Mouse (Mus musculus): ENCODE results near the gene Anapc2. TPM values are rescaled to one million over a fixed set of nuclear protein-coding genes. Genes with fewer than 3 reads are reported as not detected.

Gene Anapc2
- polyA plus RNA-seq, 1 experiment from 2014 or later, result 71.3 TPM

DNA sequence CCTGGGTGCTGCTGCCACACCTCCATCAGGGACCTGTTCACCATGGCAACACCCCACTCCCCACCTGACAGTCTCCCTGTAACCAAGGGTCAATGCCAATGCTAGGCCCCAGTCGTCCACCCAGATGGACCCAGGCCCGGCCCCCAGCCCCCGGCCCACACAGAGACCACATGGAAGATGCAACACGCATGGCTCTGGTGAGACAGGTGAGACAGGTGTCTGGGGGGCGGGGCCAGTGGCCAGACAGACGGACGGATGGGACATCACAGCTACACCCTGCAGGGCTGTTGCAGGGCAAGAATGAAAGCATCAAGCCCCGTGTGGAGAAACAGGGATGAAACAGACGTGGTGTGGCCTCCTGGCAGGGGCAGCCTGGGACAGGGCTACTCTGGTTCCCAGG is 21.4 kb downstream of the Anapc2 start:
- WGBS, result 66% methylated on average over 9 of the region's 9 CpGs
- Histone ChIP-seq H3K27ac (replicated peaks in 1 of 2; ENCODE audit: control insufficient read depth in 1 of 2, insufficient read depth in 1 of 2, low read depth in 2 of 2, low read length in 2 of 2) (no peak overlapping the region), H3K36me3 (ENCODE audit: control insufficient read depth, insufficient read depth, low read length) (no peaks in the 10 kb centered on the region), H3K9ac (ENCODE audit: low read length) (no peak overlapping the region), H3K27me3 (ENCODE audit: control insufficient read depth, insufficient read depth, low read length) (peaks cover 88% of the 10 kb centered on the region), H3K4me3 (ENCODE audit: control insufficient read depth in 1 of 2, insufficient read depth in 1 of 2, low read depth in 1 of 2, low read length in 2 of 2) (no peak overlapping the region), H3K4me1 (ENCODE audit: control insufficient read depth in 2 of 2, insufficient read depth in 2 of 2, low read length in 2 of 2) (peaks cover 0 to 16% of the 10 kb centered on the region in 2 experiments; a peak in 3 of 4 replicates), H3K4me2 (ENCODE audit: low read length) (no peak overlapping the region), H3K9me3 (ENCODE audit: control insufficient read depth, low read length) (no peaks in the 10 kb centered on the region)
- no peak for ATAC-seq (ENCODE audit: insufficient number of reproducible peaks, insufficient read depth, low FRiP score, low read depth)

DNA sequence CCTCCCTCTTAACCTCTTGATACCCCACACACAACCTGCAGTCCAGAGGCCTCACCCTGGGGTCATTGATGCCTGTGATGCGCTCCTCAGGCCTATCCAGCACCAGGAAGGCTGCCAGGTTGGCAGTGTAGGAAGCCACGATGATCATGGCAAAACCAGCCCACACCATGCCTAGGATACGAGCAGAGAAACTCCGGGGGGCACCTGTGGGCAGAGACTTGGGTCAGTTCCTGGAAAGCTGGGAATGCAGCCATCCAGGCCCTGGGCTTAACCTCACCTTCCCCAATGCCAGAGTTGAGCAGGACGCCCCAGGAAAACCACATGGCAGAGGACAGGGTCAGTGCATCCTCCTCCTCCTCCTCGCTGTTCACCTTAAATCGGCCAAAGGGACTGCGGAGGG is 24.8 kb downstream of the Anapc2 start:
- H3K9me3 ChIP-seq (ENCODE audit: control insufficient read depth, low read length), result no peaks in the 10 kb centered on the region
- no peaks in the 10 kb centered on the region for H3K36me3 ChIP-seq (ENCODE audit: control insufficient read depth, insufficient read depth, low read length)
- ATAC-seq (ENCODE audit: insufficient number of reproducible peaks, insufficient read depth, low FRiP score, low read depth), result no peak
- no peak overlapping the region for H3K27ac ChIP-seq (replicated peaks in 1 of 2; ENCODE audit: control insufficient read depth in 1 of 2, insufficient read depth in 1 of 2, low read depth in 2 of 2, low read length in 2 of 2)
- 67% methylated on average over 8 of the region's 8 CpGs for WGBS
- H3K4me1 ChIP-seq (ENCODE audit: control insufficient read depth in 2 of 2, insufficient read depth in 2 of 2, low read length in 2 of 2), result peaks cover 0 to 6% of the 10 kb centered on the region in 2 experiments; a peak in 3 of 4 replicates
- no peak overlapping the region for H3K9ac ChIP-seq (ENCODE audit: low read length)
- H3K4me2 ChIP-seq (ENCODE audit: low read length), result no peak overlapping the region
- H3K27me3 ChIP-seq (ENCODE audit: control insufficient read depth, insufficient read depth, low read length), result peaks cover 54% of the 10 kb centered on the region
- H3K4me3 ChIP-seq (ENCODE audit: control insufficient read depth in 1 of 2, insufficient read depth in 1 of 2, low read depth in 1 of 2, low read length in 2 of 2), result no peak overlapping the region

DNA sequence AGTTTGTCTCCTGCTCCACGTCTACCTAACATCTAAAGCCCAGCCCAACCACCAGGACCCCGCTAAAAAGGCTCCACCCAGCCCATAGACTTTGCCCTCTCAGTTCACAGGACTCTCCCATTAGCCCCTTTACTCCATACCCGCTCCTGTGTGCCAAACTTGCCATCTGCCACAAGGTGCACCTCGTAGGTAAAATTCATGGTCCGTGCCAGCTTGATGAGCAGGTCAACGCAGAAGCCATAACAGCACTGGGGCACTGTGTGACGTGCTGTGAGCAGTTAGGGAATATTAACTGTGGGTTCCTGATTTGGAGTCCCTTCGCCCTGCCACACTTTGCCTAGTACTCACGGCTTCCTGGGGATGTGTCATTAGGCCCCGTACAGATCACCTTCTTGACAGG is 25.8 kb downstream of the Anapc2 start:
- Histone ChIP-seq H3K27me3 (ENCODE audit: control insufficient read depth, insufficient read depth, low read length) (peaks cover 49% of the 10 kb centered on the region), H3K9ac (ENCODE audit: low read length) (no peak overlapping the region), H3K4me2 (ENCODE audit: low read length) (no peak overlapping the region), H3K36me3 (ENCODE audit: control insufficient read depth, insufficient read depth, low read length) (no peaks in the 10 kb centered on the region), H3K27ac (replicated peaks in 1 of 2; ENCODE audit: control insufficient read depth in 1 of 2, insufficient read depth in 1 of 2, low read depth in 2 of 2, low read length in 2 of 2) (no peak overlapping the region), H3K9me3 (ENCODE audit: control insufficient read depth, low read length) (no peaks in the 10 kb centered on the region), H3K4me1 (ENCODE audit: control insufficient read depth in 2 of 2, insufficient read depth in 2 of 2, low read length in 2 of 2) (no peaks in the 10 kb centered on the region), H3K4me3 (ENCODE audit: control insufficient read depth in 1 of 2, insufficient read depth in 1 of 2, low read depth in 1 of 2, low read length in 2 of 2) (no peak overlapping the region)
- 72% methylated on average over 10 of the region's 10 CpGs for WGBS
- ATAC-seq (ENCODE audit: insufficient number of reproducible peaks, insufficient read depth, low FRiP score, low read depth), result no peak

DNA sequence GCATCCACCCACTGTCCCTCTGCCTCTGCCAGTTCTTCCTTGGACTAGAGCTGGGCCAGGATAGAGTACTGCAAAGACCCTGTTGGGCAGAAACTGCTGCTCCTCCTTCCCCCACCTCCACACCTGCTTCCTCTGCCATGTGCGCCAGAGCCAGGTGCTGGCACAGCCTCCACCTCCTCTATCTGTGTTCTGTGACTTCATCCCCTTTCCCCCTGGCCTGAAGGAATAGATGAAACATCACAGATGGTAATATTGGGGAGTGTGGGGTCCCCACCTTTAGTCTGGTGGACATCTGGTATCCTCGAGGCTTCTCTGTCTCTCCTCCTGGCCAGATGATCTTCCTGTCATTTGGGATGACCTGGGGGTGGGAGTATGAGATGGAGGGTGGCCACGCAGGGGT is 31.2 kb downstream of the Anapc2 start:
- Histone ChIP-seq H3K4me2 (ENCODE audit: low read length) (no peak overlapping the region), H3K4me1 (ENCODE audit: control insufficient read depth in 2 of 2, insufficient read depth in 2 of 2, low read length in 2 of 2) (peaks cover 4 to 5% of the 10 kb centered on the region in 2 experiments; a peak in 1 of 4 replicates), H3K9me3 (ENCODE audit: control insufficient read depth, low read length) (no peaks in the 10 kb centered on the region), H3K36me3 (ENCODE audit: control insufficient read depth, insufficient read depth, low read length) (no peaks in the 10 kb centered on the region), H3K27ac (replicated peaks in 1 of 2; ENCODE audit: control insufficient read depth in 1 of 2, insufficient read depth in 1 of 2, low read depth in 2 of 2, low read length in 2 of 2) (no peak overlapping the region), H3K9ac (ENCODE audit: low read length) (no peak overlapping the region), H3K4me3 (ENCODE audit: control insufficient read depth in 1 of 2, insufficient read depth in 1 of 2, low read depth in 1 of 2, low read length in 2 of 2) (no peak overlapping the region), H3K27me3 (ENCODE audit: control insufficient read depth, insufficient read depth, low read length) (peaks cover 58% of the 10 kb centered on the region)
- no peak for ATAC-seq (ENCODE audit: insufficient number of reproducible peaks, insufficient read depth, low FRiP score, low read depth)
- 59% methylated on average over 3 of the region's 3 CpGs for WGBS

DNA sequence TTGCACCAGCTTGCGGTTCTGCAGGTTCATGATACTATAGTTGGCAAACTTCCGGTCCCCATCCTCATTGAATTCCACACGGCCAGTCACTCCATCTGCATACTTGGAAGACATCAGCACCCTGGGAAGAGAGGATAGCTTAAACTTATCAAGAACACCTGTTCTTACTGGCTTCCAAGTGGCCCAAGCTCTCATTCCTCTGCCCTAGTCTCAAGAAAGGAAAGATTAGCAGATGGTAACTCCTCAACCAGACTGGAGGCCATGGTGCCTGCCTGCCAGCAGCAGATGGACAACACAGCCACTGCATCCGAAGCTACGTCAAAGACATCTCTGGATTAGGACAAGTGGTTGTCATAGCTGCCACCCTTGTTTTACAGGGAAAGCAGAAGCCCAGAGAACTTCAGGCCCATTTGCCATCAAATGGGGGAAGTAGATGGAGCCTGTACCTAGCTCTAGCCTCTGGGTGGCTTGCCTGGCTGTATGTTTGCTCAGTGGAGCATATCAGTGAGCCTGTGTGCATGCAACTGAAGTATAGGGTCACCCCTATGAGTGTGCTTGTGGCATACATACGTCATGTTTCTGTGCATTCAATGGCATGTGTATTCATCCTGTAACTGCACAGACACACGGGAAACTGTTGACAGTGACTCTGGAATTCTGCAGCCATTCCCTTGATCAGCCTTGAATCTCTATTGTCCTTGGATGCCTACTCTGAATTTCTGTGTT is 31.8 kb downstream of the Anapc2 start:
- Histone ChIP-seq H3K27me3 (ENCODE audit: control insufficient read depth, insufficient read depth, low read length) (peaks cover 65% of the 10 kb centered on the region), H3K4me3 (ENCODE audit: control insufficient read depth in 1 of 2, insufficient read depth in 1 of 2, low read depth in 1 of 2, low read length in 2 of 2) (no peak overlapping the region), H3K9ac (ENCODE audit: low read length) (no peak overlapping the region), H3K9me3 (ENCODE audit: control insufficient read depth, low read length) (no peaks in the 10 kb centered on the region), H3K4me2 (ENCODE audit: low read length) (no peak overlapping the region), H3K27ac (replicated peaks in 1 of 2; ENCODE audit: control insufficient read depth in 1 of 2, insufficient read depth in 1 of 2, low read depth in 2 of 2, low read length in 2 of 2) (no peak overlapping the region), H3K36me3 (ENCODE audit: control insufficient read depth, insufficient read depth, low read length) (no peaks in the 10 kb centered on the region), H3K4me1 (ENCODE audit: control insufficient read depth in 2 of 2, insufficient read depth in 2 of 2, low read length in 2 of 2) (peaks cover 4 to 5% of the 10 kb centered on the region in 2 experiments; a peak in 1 of 4 replicates)
- 69% methylated on average over 7 of the region's 7 CpGs for WGBS
- no peak for ATAC-seq (ENCODE audit: insufficient number of reproducible peaks, insufficient read depth, low FRiP score, low read depth)

DNA sequence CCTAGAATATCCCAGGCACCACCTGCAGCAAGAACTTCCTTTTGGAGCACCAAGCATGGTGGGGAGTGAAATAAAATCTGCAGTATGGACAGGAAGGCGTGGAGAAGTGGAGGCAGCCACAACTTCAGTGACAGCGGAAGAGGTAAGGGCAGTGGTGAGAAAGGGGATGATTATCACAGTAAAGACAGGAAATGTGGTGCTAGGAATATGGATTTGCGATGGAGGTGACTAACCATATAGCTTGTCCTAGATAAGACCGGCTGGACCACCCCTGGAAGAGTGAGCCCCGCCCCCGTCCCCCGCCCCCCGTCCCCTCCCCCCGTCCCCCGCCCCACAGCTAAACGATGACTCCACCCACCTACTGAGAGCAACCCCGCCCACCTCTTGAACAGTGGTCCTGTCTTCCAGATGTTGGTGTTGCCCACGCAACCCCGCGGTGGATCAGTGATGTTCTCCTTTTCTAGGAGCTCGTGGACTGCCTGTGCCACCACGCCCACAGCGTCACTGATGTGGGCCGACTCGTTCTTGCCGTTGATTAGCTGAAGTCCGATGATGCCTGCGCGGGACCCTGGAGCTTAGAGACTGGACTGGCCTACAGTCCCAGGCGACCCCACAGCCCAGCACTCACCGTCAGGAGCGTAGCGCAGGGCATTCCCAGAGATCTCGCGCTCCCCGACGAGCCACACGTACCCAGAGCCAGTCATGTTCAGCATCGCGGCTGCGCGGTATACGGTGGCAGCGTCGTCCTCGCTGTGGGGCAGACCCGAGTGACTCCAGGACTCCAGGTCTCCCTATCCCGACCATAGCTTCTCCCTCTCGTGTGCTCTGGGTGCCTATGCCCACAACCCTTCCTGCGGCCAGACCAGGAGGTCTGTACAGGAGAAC is 32.6 kb downstream of the Anapc2 start:
- no peak overlapping the region for H3K27ac ChIP-seq (replicated peaks in 1 of 2; ENCODE audit: control insufficient read depth in 1 of 2, insufficient read depth in 1 of 2, low read depth in 2 of 2, low read length in 2 of 2)
- H3K27me3 ChIP-seq (ENCODE audit: control insufficient read depth, insufficient read depth, low read length), result peaks cover 72% of the 10 kb centered on the region
- 0 out of 2 replicates have a peak, but pooled peaks have one; percentile 26 for ATAC-seq (ENCODE audit: insufficient number of reproducible peaks, insufficient read depth, low FRiP score, low read depth)
- peaks cover 4 to 5% of the 10 kb centered on the region in 2 experiments; a peak in 1 of 4 replicates for H3K4me1 ChIP-seq (ENCODE audit: control insufficient read depth in 2 of 2, insufficient read depth in 2 of 2, low read length in 2 of 2)
- 3% methylated on average over 41 of the region's 45 CpGs for WGBS
- peak overlapping the region; percentile 73 for H3K4me2 ChIP-seq (ENCODE audit: low read length)
- peak overlapping the region; percentile 25; the same call in 1 of the 2 replicates for H3K9ac ChIP-seq (ENCODE audit: low read length)
- no peaks in the 10 kb centered on the region for H3K9me3 ChIP-seq (ENCODE audit: control insufficient read depth, low read length)
- H3K4me3 ChIP-seq (ENCODE audit: control insufficient read depth in 1 of 2, insufficient read depth in 1 of 2, low read depth in 1 of 2, low read length in 2 of 2), result peak overlapping the region; percentile 31 to 44
- no peaks in the 10 kb centered on the region for H3K36me3 ChIP-seq (ENCODE audit: control insufficient read depth, insufficient read depth, low read length)

DNA sequence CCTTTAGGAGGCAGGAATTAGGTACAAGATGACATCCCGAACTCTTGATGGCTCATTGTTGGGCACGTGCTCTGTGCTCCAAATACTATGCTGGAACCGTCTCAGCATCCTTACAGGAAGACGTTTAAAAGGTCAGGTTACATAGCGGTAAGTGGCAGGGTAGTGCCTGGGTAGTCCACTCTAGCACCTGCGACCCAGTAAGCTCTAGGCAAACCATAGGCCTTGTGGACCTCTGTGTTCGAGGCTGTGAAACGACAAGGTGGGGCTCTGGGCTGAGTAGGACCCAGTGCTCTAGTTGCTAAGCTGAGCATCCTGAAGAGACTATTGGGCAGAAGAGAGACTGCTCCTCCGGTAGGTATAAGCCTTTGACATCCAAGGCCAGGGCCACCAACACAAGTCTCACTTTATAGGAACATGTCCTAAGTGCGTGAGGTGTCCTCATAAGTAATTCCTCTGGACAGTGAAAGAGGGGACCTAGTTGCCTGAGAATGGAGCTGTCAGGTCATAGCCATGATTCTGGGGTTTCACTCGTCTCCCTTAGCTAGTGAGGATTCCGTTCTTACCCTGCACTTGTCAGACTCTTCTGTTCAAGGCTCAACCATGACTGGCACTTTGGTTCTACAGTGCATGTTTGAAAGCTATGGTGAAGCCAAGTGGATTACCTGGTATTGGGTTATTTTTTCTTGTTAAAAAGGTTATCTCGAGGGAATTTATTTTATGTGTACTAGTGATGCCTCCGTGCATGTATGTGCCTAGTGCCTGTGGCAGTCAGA is 33.5 kb downstream of the Anapc2 start:
- ATAC-seq (ENCODE audit: insufficient number of reproducible peaks, insufficient read depth, low FRiP score, low read depth), result no peak
- Histone ChIP-seq H3K4me2 (ENCODE audit: low read length) (peak overlapping the region; percentile 73), H3K4me1 (ENCODE audit: control insufficient read depth in 2 of 2, insufficient read depth in 2 of 2, low read length in 2 of 2) (peaks cover 4 to 5% of the 10 kb centered on the region in 2 experiments; a peak in 1 of 4 replicates), H3K4me3 (ENCODE audit: control insufficient read depth in 1 of 2, insufficient read depth in 1 of 2, low read depth in 1 of 2, low read length in 2 of 2) (no peak overlapping the region), H3K27me3 (ENCODE audit: control insufficient read depth, insufficient read depth, low read length) (peaks cover 80% of the 10 kb centered on the region), H3K9ac (ENCODE audit: low read length) (no peak overlapping the region), H3K36me3 (ENCODE audit: control insufficient read depth, insufficient read depth, low read length) (no peaks in the 10 kb centered on the region), H3K27ac (replicated peaks in 1 of 2; ENCODE audit: control insufficient read depth in 1 of 2, insufficient read depth in 1 of 2, low read depth in 2 of 2, low read length in 2 of 2) (no peak overlapping the region), H3K9me3 (ENCODE audit: control insufficient read depth, low read length) (no peaks in the 10 kb centered on the region)
- 42% methylated on average over 14 of the region's 14 CpGs for WGBS
